Mouse (Mus musculus) CD4-positive, CD25-positive, alpha-beta regulatory T cell, adult 4 months (primary cell): ENCODE data around the gene Spata13. TPM values are rescaled to one million over a fixed set of nuclear protein-coding genes. Genes with fewer than 3 reads are reported as not detected.

Source experiments
- ATAC-seq: one replicate; pipeline ENCODE4 v1.8.0; 2017
- polyA plus RNA-seq, 2 experiments: library from polyadenylated mRNA; unstranded; fragments of 100-300 nt; shearing (Covaris generic); gene quantifications; one replicate each; pipeline ENCODE4 v1.2.1; 2017

Spata13 gene
- polyA plus RNA-seq, 2 experiments from 2014 or later, result 90.7 to 146 TPM

DNA sequence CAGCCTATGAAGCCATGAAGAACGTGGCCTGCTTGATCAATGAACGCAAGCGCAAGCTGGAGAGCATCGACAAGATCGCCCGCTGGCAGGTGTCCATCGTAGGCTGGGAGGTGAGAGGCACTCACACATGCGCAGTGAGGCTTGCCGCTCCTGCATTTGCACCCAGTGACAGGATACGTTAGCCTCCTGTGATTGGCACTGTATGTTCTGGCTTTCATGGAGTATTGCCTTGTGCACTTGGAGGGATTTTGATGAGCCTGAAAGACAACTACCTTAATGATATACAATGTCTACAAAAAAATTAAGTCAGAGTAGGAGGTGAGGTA lies 120.0 kb downstream of the Spata13 start:
- ATAC-seq, result no peak

DNA sequence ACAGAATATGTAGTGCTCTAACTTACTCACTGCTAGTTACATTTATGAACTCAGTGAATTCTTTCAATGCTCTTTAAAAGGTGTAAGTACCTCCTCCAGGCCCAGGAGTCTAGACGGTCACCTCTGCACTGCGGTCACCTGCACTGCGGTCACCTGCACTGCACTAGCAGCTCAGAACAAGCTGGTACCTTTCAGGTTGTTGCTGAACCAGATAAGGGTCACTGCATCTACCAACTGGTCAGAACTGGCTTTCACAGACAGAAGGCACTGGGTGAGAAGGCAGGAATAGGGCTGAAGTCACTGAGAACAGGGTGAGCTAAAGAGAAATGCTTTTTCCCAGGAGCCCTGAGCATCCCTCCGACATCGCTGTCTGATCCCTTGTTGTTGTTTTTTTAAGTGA lies 120.9 kb downstream of the Spata13 start:
- no peak for ATAC-seq

DNA sequence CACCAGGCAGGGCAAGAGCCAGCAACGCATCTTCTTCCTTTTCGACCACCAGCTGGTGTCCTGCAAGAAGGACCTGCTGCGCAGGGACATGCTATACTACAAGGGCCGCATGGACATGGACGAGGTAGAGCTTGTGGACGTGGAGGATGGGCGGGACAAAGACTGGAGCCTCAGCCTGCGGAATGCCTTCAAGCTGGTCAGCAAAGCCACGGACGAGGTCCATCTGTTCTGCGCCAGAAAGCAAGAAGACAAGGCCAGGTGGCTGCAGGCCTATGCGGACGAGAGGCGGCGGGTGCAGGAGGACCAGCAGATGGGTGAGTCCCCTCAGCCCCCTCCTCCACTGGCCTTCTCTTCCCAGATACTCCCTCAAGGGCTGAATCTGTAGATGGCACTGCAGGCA lies 122.5 kb downstream of the Spata13 start:
- ATAC-seq, result no peak

DNA sequence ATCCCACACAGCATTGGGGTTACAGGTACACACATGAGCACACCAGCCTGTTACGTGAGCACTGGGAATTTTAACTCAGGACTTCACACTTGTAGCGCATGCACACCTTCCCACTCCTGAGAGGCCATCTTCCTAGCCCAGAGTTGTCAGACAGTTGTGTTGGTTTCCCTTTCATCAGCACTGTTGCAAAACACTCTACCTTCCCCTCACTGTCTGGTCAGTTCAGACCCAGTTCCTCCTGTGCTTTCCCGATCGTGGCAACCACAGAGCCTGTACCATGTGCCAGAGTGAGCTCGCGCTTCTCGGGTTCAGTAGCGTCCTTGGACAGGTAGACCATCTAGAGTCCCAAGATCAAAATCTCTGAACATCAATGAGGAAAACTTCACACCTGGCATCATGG lies 123.5 kb downstream of the Spata13 start:
- no peak for ATAC-seq

DNA sequence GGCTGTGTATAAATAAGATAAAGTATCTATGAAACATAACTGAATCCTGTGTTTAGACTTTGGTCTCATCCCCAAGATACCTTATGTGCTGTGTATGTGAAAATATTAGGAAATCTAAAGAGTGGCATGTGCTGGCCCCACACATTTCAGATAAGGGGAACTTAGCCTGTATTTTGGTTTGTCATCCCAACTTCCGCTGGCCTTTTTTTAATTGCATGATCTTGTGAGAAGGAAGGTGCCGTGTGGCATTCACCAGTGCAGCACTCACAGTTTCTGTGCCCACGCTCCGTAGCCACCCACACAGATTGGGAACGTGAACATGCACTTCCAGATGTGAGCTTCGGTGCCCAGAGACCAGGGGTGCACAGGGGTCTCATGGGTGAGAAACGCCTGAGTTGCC lies 123.9 kb downstream of the Spata13 start:
- no peak for ATAC-seq

DNA sequence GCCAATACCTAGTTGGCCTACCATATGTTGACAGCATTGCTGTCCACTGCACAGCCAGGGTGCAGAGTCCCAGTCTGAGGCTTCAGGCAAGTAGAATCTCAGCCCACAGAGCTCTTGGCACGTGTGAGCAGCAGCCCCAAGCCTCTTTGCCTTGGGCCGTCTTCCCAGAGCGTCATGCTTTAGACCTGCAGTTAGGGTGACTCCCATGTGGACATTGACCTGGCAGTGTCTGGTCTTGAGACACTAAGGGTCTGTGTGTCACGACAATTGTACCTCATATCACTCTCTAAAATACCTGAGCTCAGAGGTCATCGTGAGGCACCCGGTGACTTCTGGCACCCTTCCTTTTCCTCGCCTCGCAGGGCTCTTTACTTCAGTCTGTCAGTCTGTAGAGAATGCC lies 125.3 kb downstream of the Spata13 start:
- ATAC-seq, result no peak

DNA sequence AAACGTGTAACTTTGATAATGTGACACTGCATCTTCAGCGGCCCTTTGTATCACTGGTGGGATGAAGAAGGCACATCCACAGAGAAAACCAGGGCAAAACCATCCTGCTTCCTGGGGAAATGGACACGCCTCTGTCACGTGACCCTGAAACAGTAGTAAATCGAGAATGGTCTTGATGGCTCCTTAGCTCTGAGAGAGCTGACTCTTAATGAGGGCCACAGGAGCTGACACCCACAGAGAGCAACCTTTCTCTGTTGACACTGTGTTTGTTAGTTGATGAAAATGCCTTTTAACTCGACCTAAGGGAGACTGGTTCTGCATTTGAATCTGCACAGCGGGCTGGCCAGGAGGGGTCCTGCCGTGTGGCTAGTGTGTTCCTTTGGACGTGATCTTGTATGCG lies 128.0 kb downstream of the Spata13 start:
- no peak for ATAC-seq

DNA sequence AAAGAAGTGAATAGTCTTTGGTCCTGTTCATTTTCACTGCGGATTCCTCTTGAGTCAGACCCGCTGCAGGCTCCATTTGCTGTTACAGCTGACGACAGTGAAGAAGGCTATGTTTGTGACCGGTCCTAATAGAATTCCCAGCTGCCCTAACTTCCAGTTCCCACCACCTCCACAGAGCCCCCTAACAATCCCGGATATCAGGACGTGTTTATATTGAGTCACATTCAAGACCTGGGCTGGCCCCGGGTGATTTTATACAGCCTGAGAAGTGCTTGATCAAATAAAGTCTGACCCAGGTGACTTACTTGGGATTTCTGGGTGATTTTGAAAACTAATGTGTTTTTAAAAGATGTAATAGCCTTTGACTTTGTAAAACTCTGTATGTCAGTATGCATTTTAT lies 129.0 kb downstream of the Spata13 start:
- no peak for ATAC-seq

DNA sequence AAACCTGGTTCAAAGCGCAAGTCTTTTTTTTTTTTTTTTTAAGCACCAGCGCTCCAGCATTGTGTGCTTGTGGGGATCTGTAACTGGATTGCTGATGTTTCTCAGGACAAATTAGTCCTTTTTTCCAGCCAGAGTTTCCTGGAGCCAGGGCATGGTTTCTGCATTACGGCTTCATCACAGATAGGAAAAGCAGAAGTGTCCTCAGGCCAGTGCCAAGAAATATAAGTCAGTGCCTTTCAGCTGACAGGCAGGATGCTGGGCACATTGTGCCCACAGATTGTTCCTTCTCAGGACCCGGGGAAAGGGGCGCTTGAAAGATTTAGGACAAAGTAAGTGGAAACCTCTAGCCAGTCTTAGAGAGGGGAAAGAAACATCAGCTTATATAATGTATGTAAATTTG lies 129.9 kb downstream of the Spata13 start:
- ATAC-seq, result no peak

DNA sequence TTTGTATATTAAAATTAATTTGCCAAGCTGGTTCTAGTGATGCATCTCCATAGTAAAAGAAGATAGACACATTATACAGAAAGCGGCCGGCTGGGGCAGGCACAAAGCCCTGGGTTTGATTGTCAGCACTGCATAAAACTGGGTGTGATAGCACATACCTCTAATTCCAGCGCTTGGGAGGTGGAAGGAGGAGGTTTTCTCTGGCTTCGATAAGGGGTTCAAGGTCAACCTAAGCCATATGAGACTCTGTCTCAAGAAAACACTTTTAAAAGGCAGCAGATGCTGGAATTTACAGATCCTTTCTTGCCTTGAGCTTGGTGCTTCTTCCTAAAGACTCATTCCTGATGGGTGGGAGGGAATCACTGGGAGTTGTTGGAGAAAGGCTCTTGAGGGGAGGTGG lies 130.7 kb downstream of the Spata13 start:
- no peak for ATAC-seq

DNA sequence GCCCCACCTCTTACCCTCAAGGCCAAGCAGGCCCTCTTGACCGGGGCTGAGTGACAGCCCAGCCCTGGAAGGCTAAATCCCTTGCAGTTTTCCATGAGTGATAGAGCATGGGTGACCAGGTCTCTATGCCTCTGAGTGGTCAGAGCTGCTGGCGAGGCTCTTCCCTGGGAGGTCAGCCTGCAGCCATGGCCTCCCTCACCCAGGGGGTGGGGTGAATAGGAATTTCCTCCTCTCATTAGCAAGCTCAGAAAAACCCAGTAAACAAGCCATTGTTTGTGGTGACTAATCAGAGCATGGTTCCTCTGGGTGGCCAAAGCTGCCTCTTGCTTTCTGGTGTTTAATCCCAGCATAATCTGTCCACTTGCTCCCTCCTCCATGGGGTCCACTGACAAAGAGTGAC lies 131.2 kb downstream of the Spata13 start:
- ATAC-seq, result no peak

DNA sequence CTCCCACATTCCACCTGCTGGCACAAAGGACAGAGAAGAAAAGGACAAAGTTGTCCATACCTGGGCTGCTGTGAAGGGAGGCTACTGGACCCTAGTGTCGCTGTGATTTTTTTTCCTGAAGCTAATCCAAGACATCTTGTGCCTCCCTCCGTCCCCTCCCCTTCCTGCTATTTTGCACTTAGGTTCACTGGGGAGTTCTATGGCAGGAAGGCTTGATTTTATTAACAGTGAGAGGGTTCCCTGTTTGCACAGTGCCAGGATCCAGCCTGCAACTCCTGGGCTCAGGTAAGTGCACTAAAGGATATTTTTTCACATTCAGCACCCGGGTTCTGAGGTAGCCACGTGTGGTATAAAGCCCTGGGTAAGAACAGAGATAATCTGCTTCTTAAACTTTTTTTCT lies 134.1 kb downstream of the Spata13 start, which contains the start of gene C1qtnf9:
Gene C1qtnf9, plus strand, starts transcription at position 251 of the 400 bp plus-strand sequence.
- no peak for ATAC-seq

DNA sequence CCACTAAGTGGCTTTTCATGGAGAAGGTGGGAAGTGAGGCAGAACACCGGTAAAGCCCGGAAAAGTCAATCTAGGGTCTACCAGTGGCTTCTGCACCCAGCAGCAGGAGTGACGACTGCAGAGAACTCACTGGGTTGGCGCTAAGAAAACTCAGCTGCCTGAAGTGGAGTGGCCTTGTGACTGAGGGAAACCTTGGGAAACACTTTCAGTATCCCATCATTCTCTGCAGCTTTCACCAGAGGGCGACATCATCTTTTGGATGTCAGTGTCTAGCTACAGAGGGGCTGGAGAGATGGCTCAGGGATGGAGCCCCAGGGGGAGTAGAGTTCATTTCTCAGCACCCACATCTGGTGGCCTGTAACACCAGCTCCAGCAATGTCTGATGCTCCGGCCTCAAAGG lies 135.5 kb downstream of the Spata13 start:
- no peak for ATAC-seq

DNA sequence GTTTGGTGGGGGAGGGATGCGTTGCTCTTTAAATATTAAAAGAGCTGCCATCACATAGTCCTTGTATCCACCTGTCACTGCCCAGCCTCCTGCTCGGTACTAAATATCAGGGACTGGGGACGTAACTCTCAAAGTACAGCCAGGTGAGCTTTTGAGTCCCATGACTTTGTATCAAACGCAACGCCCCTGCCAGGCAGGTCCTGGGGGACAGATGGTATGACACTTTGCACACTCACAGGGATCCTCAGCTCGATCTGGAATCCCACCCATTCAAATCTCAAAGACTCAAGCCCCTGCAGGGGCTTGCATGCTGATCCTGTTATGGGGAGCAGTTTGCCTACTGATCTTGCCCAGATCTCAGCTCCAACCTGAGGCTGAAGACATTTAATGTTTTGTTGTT lies 136.8 kb downstream of the Spata13 start:
- no peak for ATAC-seq

DNA sequence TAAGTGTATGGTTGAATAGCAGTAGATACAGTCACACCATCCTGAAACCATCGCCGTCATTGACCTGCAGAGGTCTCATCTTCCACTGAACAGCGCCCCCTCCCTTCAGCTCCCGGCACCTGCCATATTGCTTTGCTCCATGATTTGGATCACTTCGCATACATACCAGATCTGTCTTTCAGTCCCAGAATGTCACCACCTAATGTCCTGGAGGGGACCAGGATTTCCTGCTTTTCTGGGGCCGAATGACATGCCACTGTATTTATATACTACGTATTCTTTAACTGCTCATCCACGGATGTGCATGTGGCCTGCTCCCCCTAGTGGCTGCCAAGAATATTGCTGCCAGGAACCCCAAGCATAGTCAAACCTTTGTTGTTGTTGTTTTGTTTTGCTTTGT lies 137.3 kb downstream of the Spata13 start:
- peak; percentile 89 for ATAC-seq

DNA sequence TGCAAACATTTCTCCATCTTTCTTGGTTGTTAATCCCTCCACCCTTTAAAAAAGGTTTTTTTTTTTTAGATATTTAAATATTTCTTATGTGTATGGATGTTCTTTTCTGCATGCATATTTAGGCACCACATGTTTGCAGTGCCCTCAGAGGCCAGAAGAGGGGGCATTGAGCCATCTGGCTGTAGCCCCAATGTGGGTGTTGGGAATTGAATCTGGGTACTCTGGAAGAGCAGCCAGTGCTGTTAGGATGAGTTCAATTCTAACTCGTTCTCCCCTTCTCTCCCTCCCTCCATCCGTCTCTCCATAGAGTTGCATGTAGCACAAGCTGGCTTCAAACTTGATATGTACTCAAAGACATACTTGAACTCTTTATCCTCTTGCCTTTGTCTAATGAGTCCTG lies 139.7 kb downstream of the Spata13 start:
- no peak for ATAC-seq

DNA sequence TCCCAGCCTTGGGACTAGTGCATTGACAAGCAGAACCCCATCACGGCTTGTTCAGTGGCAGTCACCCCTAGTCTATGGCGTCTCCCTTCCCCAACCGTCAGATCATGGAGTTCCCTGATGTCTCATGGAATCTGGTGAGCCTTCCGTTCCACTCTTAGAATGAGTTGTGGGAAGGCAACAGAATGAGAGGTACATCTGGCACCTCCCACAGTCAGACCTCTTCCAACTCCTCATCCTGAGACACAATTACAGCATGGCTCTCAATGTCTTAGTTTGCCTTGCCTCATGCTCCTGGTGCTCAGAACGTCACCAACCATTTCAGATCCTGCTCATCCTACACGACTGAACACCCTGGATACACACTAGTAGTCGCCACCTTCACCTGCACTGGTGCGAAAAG lies 142.7 kb downstream of the Spata13 start:
- ATAC-seq, result no peak

DNA sequence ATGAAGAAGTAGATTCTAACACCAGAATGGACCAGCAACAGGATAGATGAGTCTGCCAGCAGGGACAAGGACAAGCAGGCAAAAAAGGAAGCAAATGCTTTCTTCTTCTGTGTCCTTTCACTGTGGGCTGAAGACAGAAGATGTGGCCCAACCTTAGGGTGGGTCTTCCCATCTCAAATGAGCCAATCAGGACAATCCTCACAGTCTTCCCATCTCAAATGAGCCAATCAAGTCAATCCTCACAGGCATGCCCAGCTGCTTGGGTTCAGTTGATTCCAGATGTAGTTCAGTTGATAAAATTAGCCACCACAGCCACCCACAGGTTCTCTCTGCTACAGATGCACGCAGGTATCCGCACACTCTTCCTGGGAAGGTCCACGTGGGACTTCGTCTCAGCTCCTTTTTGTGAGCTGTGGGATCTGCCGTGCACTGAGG lies 143.7 kb downstream of the Spata13 start:
- ATAC-seq, result no peak

DNA sequence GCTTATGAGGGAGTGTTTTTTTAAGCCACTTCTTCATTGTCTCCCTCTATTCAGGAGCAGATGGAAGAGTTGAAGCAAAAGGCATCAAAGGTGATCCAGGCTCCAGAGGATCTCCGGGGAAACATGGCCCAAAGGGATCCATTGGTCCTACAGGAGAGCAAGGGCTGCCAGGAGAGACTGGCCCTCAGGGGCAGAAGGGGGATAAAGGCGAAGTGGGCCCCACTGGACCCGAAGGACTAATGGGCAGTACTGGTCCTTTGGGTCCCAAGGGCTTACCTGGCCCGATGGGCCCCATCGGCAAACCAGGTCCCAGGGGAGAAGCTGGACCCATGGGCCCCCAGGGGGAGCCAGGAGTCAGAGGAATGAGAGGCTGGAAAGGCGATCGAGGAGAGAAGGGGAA lies 145.4 kb downstream of the Spata13 start:
- no peak for ATAC-seq

DNA sequence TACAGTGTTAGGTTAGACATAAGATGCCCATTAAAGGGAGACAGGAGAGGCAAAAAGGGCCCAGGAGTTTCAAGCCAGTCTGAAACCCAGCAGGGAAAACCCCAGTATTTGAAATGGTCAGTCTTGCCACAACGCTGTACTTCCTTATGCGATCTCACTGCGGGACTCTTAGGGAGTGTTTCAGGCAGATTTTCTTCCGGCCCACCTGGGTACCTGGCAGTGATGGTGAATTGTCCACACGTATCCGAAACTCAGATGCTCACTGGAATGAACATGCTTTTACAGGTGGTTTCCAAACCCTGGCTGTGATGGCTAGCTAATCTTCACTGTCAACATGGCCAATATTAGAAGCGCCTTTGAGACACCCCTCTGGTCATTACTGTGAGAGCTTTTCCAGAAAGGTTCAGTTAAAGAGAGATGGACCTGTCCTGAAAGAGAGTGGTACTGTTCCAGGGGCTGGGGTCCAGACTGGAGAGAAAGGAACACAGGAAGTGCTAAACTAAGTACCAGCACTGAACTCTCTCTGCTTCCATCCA lies 148.4 kb downstream of the Spata13 start:
- ATAC-seq, result no peak

DNA sequence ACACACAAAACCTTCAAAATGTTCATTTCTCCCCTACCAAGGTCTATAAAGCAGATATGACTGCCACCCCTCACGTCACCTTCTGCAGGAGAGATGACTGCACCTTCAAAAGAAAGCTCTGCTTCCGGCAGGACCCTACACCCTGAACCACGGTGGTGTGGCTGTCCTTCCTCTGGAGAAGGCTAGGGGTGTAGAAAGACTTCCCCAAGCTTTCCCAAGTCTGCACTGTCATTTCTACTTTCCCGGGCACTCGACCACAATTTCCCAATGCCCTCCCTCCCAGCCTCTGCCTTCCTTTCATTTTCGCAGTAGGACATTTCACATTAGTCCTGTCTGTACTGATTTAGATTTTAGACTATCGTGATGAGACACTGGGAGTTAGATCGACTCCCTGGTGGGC lies 149.4 kb downstream of the Spata13 start:
- peak; percentile 23 for ATAC-seq

DNA sequence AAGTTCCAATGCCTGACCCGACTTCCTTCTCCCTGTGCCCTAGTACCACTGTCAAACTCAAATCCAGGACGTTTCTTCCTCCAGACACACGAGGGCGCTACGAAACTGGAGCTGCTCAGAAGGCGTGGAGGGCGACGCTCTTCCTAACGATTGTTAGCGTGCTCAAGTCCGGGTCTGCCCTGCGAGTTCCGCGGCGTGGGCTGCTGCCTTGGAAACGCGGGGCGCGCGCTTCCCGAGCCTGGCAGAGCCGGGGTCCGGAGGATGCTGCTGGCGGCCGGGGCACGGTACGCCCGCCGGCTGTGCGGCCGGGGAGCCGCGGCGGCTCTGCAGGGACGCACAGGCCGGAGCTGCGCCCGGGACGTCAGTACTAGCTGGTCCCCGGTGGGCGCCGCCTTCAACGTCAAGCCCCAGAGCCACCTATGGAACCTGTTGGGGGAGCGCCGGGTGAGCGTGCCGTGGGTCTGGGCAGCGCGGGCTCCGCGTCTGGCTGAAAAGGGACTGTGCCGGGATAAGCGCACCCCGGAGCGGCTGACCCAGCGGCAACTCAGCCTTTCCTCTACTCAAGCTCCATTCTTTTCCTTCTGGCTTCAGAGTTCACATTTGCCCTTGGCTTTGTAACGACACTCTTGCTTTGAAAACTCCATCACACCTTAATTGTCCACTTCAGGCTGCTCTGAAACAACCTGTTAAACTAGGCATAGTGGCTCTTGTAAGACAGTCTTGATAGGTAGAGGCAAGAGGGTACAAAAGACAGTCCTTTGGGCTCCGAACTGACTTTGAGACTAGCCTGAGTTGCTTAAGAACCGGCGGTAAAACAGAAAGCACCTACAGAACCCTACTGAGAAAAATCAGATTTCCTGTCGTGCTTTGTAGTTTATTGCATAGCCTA lies 150.9 kb downstream of the Spata13 start, which contains the start of gene Mipep:
Gene Mipep, plus strand, starts transcription at position 147 of the 889 bp plus-strand sequence.
- peak; percentile 92 for ATAC-seq

DNA sequence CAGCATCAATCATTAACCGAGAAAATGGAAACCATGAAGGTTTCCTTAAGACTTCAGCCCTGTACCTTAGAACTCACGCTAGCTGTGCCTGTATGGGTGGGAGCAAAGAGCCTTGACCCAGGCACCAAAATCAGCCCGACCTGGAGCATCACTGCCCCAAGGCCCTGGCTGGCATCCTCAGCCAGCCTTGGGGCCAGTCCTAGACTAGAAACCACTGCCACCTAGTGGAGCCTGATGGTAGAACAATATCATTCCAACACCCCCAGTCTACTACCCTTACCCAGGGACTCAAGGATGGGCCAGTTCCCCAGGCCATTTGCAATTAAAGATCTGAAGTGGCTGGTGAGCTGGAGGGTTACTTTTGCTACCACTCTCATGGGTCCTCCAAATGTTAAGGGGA lies 156.3 kb downstream of the Spata13 start:
- ATAC-seq, result peak; percentile 80

DNA sequence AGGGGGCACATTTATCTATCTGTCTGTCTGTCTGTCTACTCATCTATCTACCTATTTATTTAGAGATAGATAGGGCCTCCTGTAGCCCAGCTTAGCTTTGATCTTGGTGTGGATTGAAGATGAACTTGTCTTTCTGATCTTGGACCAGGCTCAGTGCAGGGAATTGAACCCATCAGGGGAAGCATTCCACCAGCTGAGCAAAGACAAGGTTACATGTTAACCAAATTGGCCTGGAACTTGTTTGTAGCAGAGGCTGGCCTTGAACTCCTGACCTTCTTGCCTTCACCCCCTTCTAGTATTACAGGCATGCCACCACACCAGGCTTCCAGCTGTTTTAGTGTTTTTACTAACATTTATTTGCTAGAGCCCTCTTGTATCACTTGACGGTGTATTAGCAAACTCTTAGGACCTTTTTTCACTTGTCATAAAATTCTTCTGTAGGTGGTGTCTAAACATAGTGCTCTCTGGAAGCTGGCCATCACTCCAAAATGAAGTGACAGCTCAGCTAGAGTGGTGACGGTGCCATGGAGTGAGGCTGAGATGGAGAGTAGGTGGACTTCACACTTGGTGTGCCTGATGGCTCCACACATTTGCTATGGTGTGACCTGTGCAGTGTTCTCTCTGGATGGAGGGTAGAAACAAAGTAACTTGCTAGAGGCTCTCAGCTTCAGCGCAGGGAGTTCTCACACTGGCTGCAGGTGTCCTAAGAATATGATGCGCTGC lies 163.0 kb downstream of the Spata13 start:
- no peak for ATAC-seq
